Mouse (Mus musculus): Measurements from ENCODE around the gene Cphx3. TPM values are rescaled to one million over a fixed set of nuclear protein-coding genes. Genes with fewer than 3 reads are reported as not detected.
"Not testable (repeated sequence)": the region's sequence is repeated elsewhere in the genome, so short reads cannot be mapped to it uniquely, and the experiment has no call there.

Cphx3 gene
- polyA plus RNA-seq, 1 experiment from 2014 or later, result not detected

- H3K4me1 ChIP-seq (ENCODE audit: control insufficient read depth in 2 of 2, insufficient read depth in 2 of 2, low read length in 2 of 2); H3K27ac ChIP-seq (replicated peaks in 1 of 2; ENCODE audit: control insufficient read depth in 1 of 2, insufficient read depth in 1 of 2, low read depth in 2 of 2, low read length in 2 of 2); H3K4me2 ChIP-seq (ENCODE audit: low read length); H3K36me3 ChIP-seq (ENCODE audit: control insufficient read depth, insufficient read depth, low read length); H3K9ac ChIP-seq (ENCODE audit: low read length); H3K27me3 ChIP-seq (ENCODE audit: control insufficient read depth, insufficient read depth, low read length); H3K9me3 ChIP-seq (ENCODE audit: control insufficient read depth, low read length); H3K4me3 ChIP-seq (ENCODE audit: control insufficient read depth in 1 of 2, insufficient read depth in 1 of 2, low read depth in 1 of 2, low read length in 2 of 2); ATAC-seq (ENCODE audit: insufficient number of reproducible peaks, insufficient read depth, low FRiP score, low read depth): not testable (repeated sequence)
- no CpG with 5 or more reads among the region's 5 CpGs for WGBS
Measured at GRCm38 (mm10) chr14:26216233-26217000, 134.3 kb downstream of the Cphx3 start.

- ATAC-seq (ENCODE audit: insufficient number of reproducible peaks, insufficient read depth, low FRiP score, low read depth); H3K9me3 ChIP-seq (ENCODE audit: control insufficient read depth, low read length); H3K4me2 ChIP-seq (ENCODE audit: low read length); H3K27me3 ChIP-seq (ENCODE audit: control insufficient read depth, insufficient read depth, low read length); H3K9ac ChIP-seq (ENCODE audit: low read length); H3K4me3 ChIP-seq (ENCODE audit: control insufficient read depth in 1 of 2, insufficient read depth in 1 of 2, low read depth in 1 of 2, low read length in 2 of 2); H3K27ac ChIP-seq (replicated peaks in 1 of 2; ENCODE audit: control insufficient read depth in 1 of 2, insufficient read depth in 1 of 2, low read depth in 2 of 2, low read length in 2 of 2); H3K36me3 ChIP-seq (ENCODE audit: control insufficient read depth, insufficient read depth, low read length); H3K4me1 ChIP-seq (ENCODE audit: control insufficient read depth in 2 of 2, insufficient read depth in 2 of 2, low read length in 2 of 2): not testable (repeated sequence)
- WGBS, result no CpG with 5 or more reads among the region's 2 CpGs
Measured at GRCm38 (mm10) chr14:26237183-26237582, 155.1 kb downstream of the Cphx3 start.

GRCm38 (mm10) chr14:26257756-26258617, 175.9 kb downstream of the Cphx3 start, which contains the start of gene Duxbl3:
TSS of gene Duxbl3 (plus strand) at chr14:26257962.
- peak; percentile 72; the same call in 1 of the 2 replicates for ATAC-seq (ENCODE audit: insufficient number of reproducible peaks, insufficient read depth, low FRiP score, low read depth)
- H3K4me2 ChIP-seq (ENCODE audit: low read length); H3K9me3 ChIP-seq (ENCODE audit: control insufficient read depth, low read length); H3K4me3 ChIP-seq (ENCODE audit: control insufficient read depth in 1 of 2, insufficient read depth in 1 of 2, low read depth in 1 of 2, low read length in 2 of 2); H3K27me3 ChIP-seq (ENCODE audit: control insufficient read depth, insufficient read depth, low read length); H3K36me3 ChIP-seq (ENCODE audit: control insufficient read depth, insufficient read depth, low read length); H3K9ac ChIP-seq (ENCODE audit: low read length); H3K4me1 ChIP-seq (ENCODE audit: control insufficient read depth in 2 of 2, insufficient read depth in 2 of 2, low read length in 2 of 2); H3K27ac ChIP-seq (replicated peaks in 1 of 2; ENCODE audit: control insufficient read depth in 1 of 2, insufficient read depth in 1 of 2, low read depth in 2 of 2, low read length in 2 of 2): not testable (repeated sequence)
- no CpG with 5 or more reads among the region's 25 CpGs for WGBS

- WGBS, result no CpG with 5 or more reads among the region's 6 CpGs
- H3K9me3 ChIP-seq (ENCODE audit: control insufficient read depth, low read length); H3K4me2 ChIP-seq (ENCODE audit: low read length); H3K4me3 ChIP-seq (ENCODE audit: control insufficient read depth in 1 of 2, insufficient read depth in 1 of 2, low read depth in 1 of 2, low read length in 2 of 2); H3K4me1 ChIP-seq (ENCODE audit: control insufficient read depth in 2 of 2, insufficient read depth in 2 of 2, low read length in 2 of 2); H3K9ac ChIP-seq (ENCODE audit: low read length); ATAC-seq (ENCODE audit: insufficient number of reproducible peaks, insufficient read depth, low FRiP score, low read depth); H3K27me3 ChIP-seq (ENCODE audit: control insufficient read depth, insufficient read depth, low read length); H3K27ac ChIP-seq (replicated peaks in 1 of 2; ENCODE audit: control insufficient read depth in 1 of 2, insufficient read depth in 1 of 2, low read depth in 2 of 2, low read length in 2 of 2); H3K36me3 ChIP-seq (ENCODE audit: control insufficient read depth, insufficient read depth, low read length): not testable (repeated sequence)
Measured at GRCm38 (mm10) chr14:26258729-26259128, 176.6 kb downstream of the Cphx3 start.

Other genes starting within 250 kb of the Cphx3 start
- 29.4 and 30.2 TPM in 2 replicates for gene Anxa11, start 240.1 kb upstream of the Cphx3 start, polyA plus RNA-seq (2014; fragmentation: Nextera tagmentation; extraction: Ambion mirVana)
- gene Plac9a, start 179.2 kb upstream of the Cphx3 start, polyA plus RNA-seq (2014; fragmentation: Nextera tagmentation; extraction: Ambion mirVana), result not detected in 2 replicates
- gene Tmem254a, start 154.6 kb upstream of the Cphx3 start, polyA plus RNA-seq (2014; fragmentation: Nextera tagmentation; extraction: Ambion mirVana), result 3.0 and 3.1 TPM in 2 replicates
- gene Cphx1, start 144.0 kb upstream of the Cphx3 start, polyA plus RNA-seq (2014; fragmentation: Nextera tagmentation; extraction: Ambion mirVana), result 0.16 TPM in 1 of 2 replicates, not detected in the other
- gene Duxbl1, start 103.7 kb upstream of the Cphx3 start, polyA plus RNA-seq (2014; fragmentation: Nextera tagmentation; extraction: Ambion mirVana), result 0.23 and 0.62 TPM in 2 replicates
- gene Gm9780, start 39.6 kb upstream of the Cphx3 start, polyA plus RNA-seq (2014; fragmentation: Nextera tagmentation; extraction: Ambion mirVana), result 5.9 and 7.5 TPM in 2 replicates
- gene Tmem254c, start 14.9 kb upstream of the Cphx3 start, polyA plus RNA-seq (2014; fragmentation: Nextera tagmentation; extraction: Ambion mirVana), result 28.1 and 29.2 TPM in 2 replicates
- gene Cphx2, start 781 bp upstream of the Cphx3 start, polyA plus RNA-seq (2014; fragmentation: Nextera tagmentation; extraction: Ambion mirVana), result not detected in 2 replicates
- 0.98 TPM in 1 of 2 replicates, not detected in the other for gene Duxbl2, start 36.1 kb downstream of the Cphx3 start, polyA plus RNA-seq (2014; fragmentation: Nextera tagmentation; extraction: Ambion mirVana)
- 5.8 and 8.3 TPM in 2 replicates for gene Plac9b, start 100.2 kb downstream of the Cphx3 start, polyA plus RNA-seq (2014; fragmentation: Nextera tagmentation; extraction: Ambion mirVana)
- gene Tmem254b, start 124.7 kb downstream of the Cphx3 start, polyA plus RNA-seq (2014; fragmentation: Nextera tagmentation; extraction: Ambion mirVana), result 15.7 and 19.2 TPM in 2 replicates
- gene Duxbl3, start 175.7 kb downstream of the Cphx3 start, polyA plus RNA-seq (2014; fragmentation: Nextera tagmentation; extraction: Ambion mirVana), result 0.51 TPM in 1 of 2 replicates, not detected in the other